Mouse (Mus musculus): ENCODE results near the gene Ryr3. TPM values are rescaled to one million over a fixed set of nuclear protein-coding genes. Genes with fewer than 3 reads are reported as not detected.

The Ryr3 gene
- polyA plus RNA-seq, 1 experiment from 2014 or later: 0.39 TPM

DNA sequence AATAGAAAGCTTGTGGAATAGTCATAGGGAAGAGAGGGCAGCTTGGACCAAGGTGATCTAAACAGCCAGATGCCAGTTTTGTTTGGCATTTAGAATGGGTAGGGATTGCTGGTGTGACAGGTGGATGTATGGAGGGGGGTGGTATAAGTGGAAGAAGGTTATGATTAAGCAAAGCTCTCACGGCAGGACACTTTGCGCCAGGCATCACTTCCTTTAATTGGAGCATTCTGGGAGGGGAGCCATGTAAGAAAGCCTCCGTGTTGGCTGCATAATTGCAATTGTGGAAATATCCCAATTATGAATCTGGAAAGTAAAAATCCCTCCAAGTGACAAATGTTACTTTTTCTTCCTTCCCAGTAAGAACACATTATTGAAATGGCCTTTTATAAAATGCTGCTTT lies 339.5 kb downstream of the Ryr3 start:
- Histone ChIP-seq H3K4me3 (ENCODE audit: low read depth, low read length) (no peak overlapping the region), H3K9ac (ENCODE audit: low read length) (no peak overlapping the region), H3K4me2 (ENCODE audit: low read depth, severe bottlenecking) (no peak overlapping the region), H3K9me3 (ENCODE audit: control insufficient read depth, low read length) (no peaks in the 10 kb centered on the region), H3K27me3 (ENCODE audit: control insufficient read depth, insufficient read depth, low read length) (no peaks in the 10 kb centered on the region), H3K36me3 (ENCODE audit: control insufficient read depth, insufficient read depth, low read length) (no peaks in the 10 kb centered on the region), H3K27ac (replicated peaks; ENCODE audit: low read depth, low read length) (no peak overlapping the region), H3K4me1 (ENCODE audit: control insufficient read depth, insufficient read depth, low read length) (no peaks in the 10 kb centered on the region)
- DNase-seq (ENCODE audit: low spot score) (no peak), ATAC-seq (ENCODE audit: insufficient number of reproducible peaks, low FRiP score, low TSS enrichment, low read depth) (no peak)
- 77% methylated on average over 3 of the region's 3 CpGs for WGBS

- ATAC-seq (ENCODE audit: insufficient number of reproducible peaks, low FRiP score, low TSS enrichment, low read depth): no peak
- no peaks in the 10 kb centered on the region for H3K27me3 ChIP-seq (ENCODE audit: control insufficient read depth, insufficient read depth, low read length)
- no peaks in the 10 kb centered on the region for H3K36me3 ChIP-seq (ENCODE audit: control insufficient read depth, insufficient read depth, low read length)
- no peak for DNase-seq (ENCODE audit: low spot score)
- no peak overlapping the region for H3K4me3 ChIP-seq (ENCODE audit: low read depth, low read length)
- H3K27ac ChIP-seq (replicated peaks; ENCODE audit: low read depth, low read length): no peak overlapping the region
- no peaks in the 10 kb centered on the region for H3K4me1 ChIP-seq (ENCODE audit: control insufficient read depth, insufficient read depth, low read length)
- H3K9ac ChIP-seq (ENCODE audit: low read length): no peak overlapping the region
- 82% methylated on average over 2 of the region's 2 CpGs for WGBS
- H3K4me2 ChIP-seq (ENCODE audit: low read depth, severe bottlenecking): no peak overlapping the region
- H3K9me3 ChIP-seq (ENCODE audit: control insufficient read depth, low read length): no peaks in the 10 kb centered on the region
These were observed 350.8 kb downstream of the Ryr3 start for GRCm38 (mm10) chr2:112866043-112866551.

DNA sequence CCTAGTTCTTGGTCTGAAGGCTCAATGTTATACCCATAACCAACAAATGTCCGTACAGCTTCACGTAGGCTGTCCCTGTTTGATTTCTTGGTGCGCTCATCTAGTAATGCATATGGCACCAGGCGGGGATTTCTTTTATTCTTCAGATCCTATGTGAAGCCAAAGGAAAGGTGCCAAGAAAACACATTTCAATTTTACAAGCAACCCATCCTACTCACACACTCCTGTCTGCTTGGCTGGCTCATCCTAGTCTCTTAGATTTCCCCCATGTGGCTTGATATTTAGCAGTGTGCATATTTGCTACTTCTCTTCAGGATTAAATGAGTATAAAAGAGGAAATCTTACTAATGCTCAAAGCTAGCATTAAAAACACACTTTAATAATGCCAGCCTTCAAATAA lies 355.1 kb downstream of the Ryr3 start:
- ATAC-seq (ENCODE audit: insufficient number of reproducible peaks, low FRiP score, low TSS enrichment, low read depth) (no peak), DNase-seq (ENCODE audit: low spot score) (no peak)
- no peak overlapping the region for H3K27ac ChIP-seq (replicated peaks; ENCODE audit: low read depth, low read length)
- no peak overlapping the region for H3K4me3 ChIP-seq (ENCODE audit: low read depth, low read length)
- H3K4me1 ChIP-seq (ENCODE audit: control insufficient read depth, insufficient read depth, low read length): no peaks in the 10 kb centered on the region
- H3K9ac ChIP-seq (ENCODE audit: low read length): no peak overlapping the region
- no peaks in the 10 kb centered on the region for H3K36me3 ChIP-seq (ENCODE audit: control insufficient read depth, insufficient read depth, low read length)
- no peaks in the 10 kb centered on the region for H3K9me3 ChIP-seq (ENCODE audit: control insufficient read depth, low read length)
- no peak overlapping the region for H3K4me2 ChIP-seq (ENCODE audit: low read depth, severe bottlenecking)
- H3K27me3 ChIP-seq (ENCODE audit: control insufficient read depth, insufficient read depth, low read length): no peaks in the 10 kb centered on the region
- WGBS: 92% methylated on average over 4 of the region's 4 CpGs

DNA sequence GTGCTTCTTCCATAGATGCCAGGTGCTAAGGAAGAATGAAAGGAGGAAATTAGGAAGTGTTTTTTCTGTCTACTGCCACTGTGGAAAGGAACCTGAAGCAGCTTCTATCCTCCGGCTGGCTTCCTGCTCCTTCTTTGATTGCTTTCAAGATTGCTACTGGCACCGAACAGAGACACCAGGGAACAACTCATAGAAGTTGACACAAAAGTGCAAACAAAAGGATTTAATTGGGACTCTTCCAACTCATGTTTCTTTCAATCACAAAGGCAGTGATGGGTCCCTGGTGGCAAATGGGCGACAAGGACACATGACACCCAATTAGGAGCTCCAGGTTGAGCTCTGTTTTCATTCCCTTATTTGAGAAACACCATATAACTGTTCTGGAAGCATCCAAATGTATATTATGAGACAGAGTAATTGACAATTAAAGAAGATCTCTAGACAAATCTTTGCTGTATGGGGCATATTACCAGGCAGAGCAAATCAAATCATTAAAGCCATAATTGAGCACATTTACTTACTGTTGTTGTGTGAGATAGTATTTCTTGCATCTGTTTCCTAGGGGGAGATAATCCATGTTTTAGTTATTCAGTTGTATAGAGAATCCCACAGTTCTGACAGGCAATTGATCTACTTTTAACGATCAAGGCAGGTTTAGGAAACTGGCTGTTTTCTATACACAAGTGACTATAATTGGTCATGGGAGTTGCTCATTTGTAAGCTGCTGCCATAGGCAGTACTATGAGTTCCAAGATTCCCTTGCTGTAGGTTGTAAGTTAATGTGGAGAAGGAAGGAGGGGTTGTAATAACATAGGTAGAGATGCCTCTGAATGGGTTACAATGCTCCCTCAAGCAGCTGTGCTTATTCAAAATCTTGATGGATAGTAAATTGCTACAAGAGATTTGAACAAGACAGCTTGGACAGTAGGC lies 371.0 kb downstream of the Ryr3 start:
- ATAC-seq (ENCODE audit: insufficient number of reproducible peaks, low FRiP score, low TSS enrichment, low read depth) (no peak), DNase-seq (ENCODE audit: low spot score) (no peak)
- H3K9ac ChIP-seq (ENCODE audit: low read length): no peak overlapping the region
- H3K27me3 ChIP-seq (ENCODE audit: control insufficient read depth, insufficient read depth, low read length): no peaks in the 10 kb centered on the region
- H3K9me3 ChIP-seq (ENCODE audit: control insufficient read depth, low read length): no peaks in the 10 kb centered on the region
- no peak overlapping the region for H3K27ac ChIP-seq (replicated peaks; ENCODE audit: low read depth, low read length)
- H3K4me2 ChIP-seq (ENCODE audit: low read depth, severe bottlenecking): no peak overlapping the region
- H3K36me3 ChIP-seq (ENCODE audit: control insufficient read depth, insufficient read depth, low read length): no peaks in the 10 kb centered on the region
- H3K4me1 ChIP-seq (ENCODE audit: control insufficient read depth, insufficient read depth, low read length): no peaks in the 10 kb centered on the region
- H3K4me3 ChIP-seq (ENCODE audit: low read depth, low read length): no peak overlapping the region
- WGBS: 65% methylated on average over 4 of the region's 4 CpGs

GRCm38 (mm10) chr2:112842877-112843276 lies 374.0 kb downstream of the Ryr3 start:
- Histone ChIP-seq H3K36me3 (ENCODE audit: control insufficient read depth, insufficient read depth, low read length) (no peaks in the 10 kb centered on the region), H3K4me2 (ENCODE audit: low read depth, severe bottlenecking) (no peak overlapping the region), H3K9me3 (ENCODE audit: control insufficient read depth, low read length) (no peaks in the 10 kb centered on the region), H3K4me3 (ENCODE audit: low read depth, low read length) (no peak overlapping the region), H3K9ac (ENCODE audit: low read length) (no peak overlapping the region), H3K4me1 (ENCODE audit: control insufficient read depth, insufficient read depth, low read length) (no peaks in the 10 kb centered on the region), H3K27me3 (ENCODE audit: control insufficient read depth, insufficient read depth, low read length) (no peaks in the 10 kb centered on the region), H3K27ac (replicated peaks; ENCODE audit: low read depth, low read length) (no peak overlapping the region)
- ATAC-seq (ENCODE audit: insufficient number of reproducible peaks, low FRiP score, low TSS enrichment, low read depth) (no peak), DNase-seq (ENCODE audit: low spot score) (peak; percentile 72)
- 38% methylated on average over 3 of the region's 3 CpGs for WGBS

GRCm38 (mm10) chr2:112831423-112832305 lies 385.2 kb downstream of the Ryr3 start:
- H3K9ac ChIP-seq (ENCODE audit: low read length): no peak overlapping the region
- H3K9me3 ChIP-seq (ENCODE audit: control insufficient read depth, low read length): no peaks in the 10 kb centered on the region
- peak; percentile 29 for DNase-seq (ENCODE audit: low spot score)
- H3K27ac ChIP-seq (replicated peaks; ENCODE audit: low read depth, low read length): no peak overlapping the region
- H3K4me1 ChIP-seq (ENCODE audit: control insufficient read depth, insufficient read depth, low read length): 0 out of 2 replicates have a peak, but pooled peaks cover 5% of the 10 kb centered on the region
- ATAC-seq (ENCODE audit: insufficient number of reproducible peaks, low FRiP score, low TSS enrichment, low read depth): peak; percentile 65; the same call in 1 of the 2 replicates
- no peak overlapping the region for H3K4me2 ChIP-seq (ENCODE audit: low read depth, severe bottlenecking)
- no peaks in the 10 kb centered on the region for H3K36me3 ChIP-seq (ENCODE audit: control insufficient read depth, insufficient read depth, low read length)
- WGBS: 48% methylated on average over 4 of the region's 4 CpGs
- H3K27me3 ChIP-seq (ENCODE audit: control insufficient read depth, insufficient read depth, low read length): no peaks in the 10 kb centered on the region
- no peak overlapping the region for H3K4me3 ChIP-seq (ENCODE audit: low read depth, low read length)

DNA sequence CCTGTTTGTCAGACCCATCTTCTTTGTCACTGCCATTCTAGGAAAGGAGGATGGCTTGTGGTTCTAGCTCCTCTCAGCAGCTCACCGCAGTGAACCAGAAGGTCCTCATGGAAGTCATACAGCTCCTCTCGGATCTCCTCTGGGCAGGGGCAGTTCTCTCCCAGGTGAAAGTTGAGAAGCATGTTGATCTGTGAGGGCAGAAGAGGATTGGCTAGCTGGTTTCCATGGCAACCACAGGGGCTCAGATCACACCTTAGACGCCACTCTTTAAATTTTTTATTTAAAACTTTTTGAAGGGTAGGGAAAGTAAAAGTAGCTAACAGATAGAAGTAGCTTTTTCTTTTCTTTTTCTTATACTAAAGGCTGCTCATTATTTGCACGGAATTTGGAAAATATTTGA lies 390.3 kb downstream of the Ryr3 start:
- Histone ChIP-seq H3K4me3 (ENCODE audit: low read depth, low read length) (no peak overlapping the region), H3K9me3 (ENCODE audit: control insufficient read depth, low read length) (no peaks in the 10 kb centered on the region), H3K4me2 (ENCODE audit: low read depth, severe bottlenecking) (no peak overlapping the region), H3K4me1 (ENCODE audit: control insufficient read depth, insufficient read depth, low read length) (0 out of 2 replicates have a peak, but pooled peaks cover 5% of the 10 kb centered on the region), H3K27ac (replicated peaks; ENCODE audit: low read depth, low read length) (no peak overlapping the region), H3K36me3 (ENCODE audit: control insufficient read depth, insufficient read depth, low read length) (no peaks in the 10 kb centered on the region), H3K9ac (ENCODE audit: low read length) (no peak overlapping the region), H3K27me3 (ENCODE audit: control insufficient read depth, insufficient read depth, low read length) (no peaks in the 10 kb centered on the region)
- WGBS: 28% methylated on average over 4 of the region's 4 CpGs
- DNase-seq (ENCODE audit: low spot score) (peak; percentile 25), ATAC-seq (ENCODE audit: insufficient number of reproducible peaks, low FRiP score, low TSS enrichment, low read depth) (no peak)

DNA sequence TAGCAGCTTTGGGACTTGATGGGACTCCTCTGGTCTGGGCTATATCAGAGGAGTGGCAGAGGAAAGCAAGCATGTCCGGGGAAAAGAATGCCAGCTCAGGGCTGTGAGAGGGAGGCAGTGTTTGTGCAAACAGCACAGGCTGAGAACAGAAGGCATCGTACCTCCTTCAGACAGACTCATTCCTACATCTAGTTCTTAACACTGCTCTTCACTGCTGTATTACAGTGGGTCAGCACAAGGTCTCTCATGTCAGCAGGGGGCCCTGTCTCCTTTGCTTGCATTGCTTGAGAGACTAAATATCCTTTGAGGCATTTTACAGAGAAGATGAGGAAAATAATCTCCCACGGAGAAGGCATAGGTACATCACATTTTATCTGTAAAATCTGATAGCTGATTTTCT lies 394.2 kb downstream of the Ryr3 start:
- H3K27me3 ChIP-seq (ENCODE audit: control insufficient read depth, insufficient read depth, low read length): no peaks in the 10 kb centered on the region
- DNase-seq (ENCODE audit: low spot score) (no peak), ATAC-seq (ENCODE audit: insufficient number of reproducible peaks, low FRiP score, low TSS enrichment, low read depth) (no peak)
- H3K4me1 ChIP-seq (ENCODE audit: control insufficient read depth, insufficient read depth, low read length): no peaks in the 10 kb centered on the region
- WGBS: 54% methylated on average over 3 of the region's 3 CpGs
- H3K27ac ChIP-seq (replicated peaks; ENCODE audit: low read depth, low read length): no peak overlapping the region
- no peaks in the 10 kb centered on the region for H3K36me3 ChIP-seq (ENCODE audit: control insufficient read depth, insufficient read depth, low read length)
- no peak overlapping the region for H3K9ac ChIP-seq (ENCODE audit: low read length)
- no peak overlapping the region for H3K4me2 ChIP-seq (ENCODE audit: low read depth, severe bottlenecking)
- no peaks in the 10 kb centered on the region for H3K9me3 ChIP-seq (ENCODE audit: control insufficient read depth, low read length)
- no peak overlapping the region for H3K4me3 ChIP-seq (ENCODE audit: low read depth, low read length)
